Mouse (Mus musculus): ENCODE data around the gene Rd3. TPM values are rescaled to one million over a fixed set of nuclear protein-coding genes. Genes with fewer than 3 reads are reported as not detected.
A peak's percentile ranks its signal among the peaks of the same experiment; 100 is the strongest.

Rd3 gene
- polyA plus RNA-seq, 1 experiment from 2014 or later: 5.2 TPM

GRCm38 (mm10) chr1:191946835-191947234 lies 30.3 kb upstream of the Rd3 start:
- no peak for ATAC-seq (ENCODE audit: insufficient number of reproducible peaks, insufficient read depth, low FRiP score, low TSS enrichment)
- H3K4me1 ChIP-seq: no peaks in the 10 kb centered on the region

GRCm38 (mm10) chr1:191947796-191948195 lies 29.4 kb upstream of the Rd3 start:
- H3K27ac ChIP-seq: no peak overlapping the region
- no peak for ATAC-seq (ENCODE audit: insufficient number of reproducible peaks, insufficient read depth, low FRiP score, low TSS enrichment)
- no peak overlapping the region for H3K9ac ChIP-seq
- H3K4me1 ChIP-seq: no peaks in the 10 kb centered on the region
- H3K9me3 ChIP-seq: no peaks in the 10 kb centered on the region
- 82% methylated on average over 8 of the region's 8 CpGs for WGBS
- H3K36me3 ChIP-seq: no peaks in the 10 kb centered on the region
- no peak overlapping the region for H3K4me2 ChIP-seq (replicated peaks)
- no peak overlapping the region for H3K4me3 ChIP-seq
- H3K27me3 ChIP-seq: no peaks in the 10 kb centered on the region

More at GRCm38 (mm10) chr1:191946835-191947234, 30.3 kb upstream of the Rd3 start:
- no peaks in the 10 kb centered on the region for H3K9me3 ChIP-seq
- H3K36me3 ChIP-seq: no peaks in the 10 kb centered on the region
- H3K9ac ChIP-seq: no peak overlapping the region
- no peak overlapping the region for H3K27ac ChIP-seq
- 79% methylated on average over 2 of the region's 2 CpGs for WGBS
- no peaks in the 10 kb centered on the region for H3K27me3 ChIP-seq
- no peak overlapping the region for H3K4me2 ChIP-seq (replicated peaks)
- no peak overlapping the region for H3K4me3 ChIP-seq

- H3K27me3 ChIP-seq: no peaks in the 10 kb centered on the region
- no peaks in the 10 kb centered on the region for H3K36me3 ChIP-seq
- H3K4me2 ChIP-seq (replicated peaks): no peak overlapping the region
- H3K9me3 ChIP-seq: no peaks in the 10 kb centered on the region
- no peak overlapping the region for H3K4me3 ChIP-seq
- WGBS: 88% methylated on average over 8 of the region's 8 CpGs
- H3K27ac ChIP-seq: no peak overlapping the region
- no peak overlapping the region for H3K9ac ChIP-seq
- H3K4me1 ChIP-seq: no peaks in the 10 kb centered on the region
- no peak for ATAC-seq (ENCODE audit: insufficient number of reproducible peaks, insufficient read depth, low FRiP score, low TSS enrichment)
Observed at GRCm38 (mm10) chr1:191948600-191948999, 28.6 kb upstream of the Rd3 start.

GRCm38 (mm10) chr1:191950611-191951010 lies 26.6 kb upstream of the Rd3 start:
- no peak for ATAC-seq (ENCODE audit: insufficient number of reproducible peaks, insufficient read depth, low FRiP score, low TSS enrichment)
- H3K4me2 ChIP-seq (replicated peaks): no peak overlapping the region
- H3K9ac ChIP-seq: no peak overlapping the region
- no peak overlapping the region for H3K27ac ChIP-seq
- 59% methylated on average over 2 of the region's 2 CpGs for WGBS
- H3K27me3 ChIP-seq: no peaks in the 10 kb centered on the region
- H3K9me3 ChIP-seq: no peaks in the 10 kb centered on the region
- no peak overlapping the region for H3K4me3 ChIP-seq
- H3K36me3 ChIP-seq: no peaks in the 10 kb centered on the region
- H3K4me1 ChIP-seq: no peaks in the 10 kb centered on the region

DNA sequence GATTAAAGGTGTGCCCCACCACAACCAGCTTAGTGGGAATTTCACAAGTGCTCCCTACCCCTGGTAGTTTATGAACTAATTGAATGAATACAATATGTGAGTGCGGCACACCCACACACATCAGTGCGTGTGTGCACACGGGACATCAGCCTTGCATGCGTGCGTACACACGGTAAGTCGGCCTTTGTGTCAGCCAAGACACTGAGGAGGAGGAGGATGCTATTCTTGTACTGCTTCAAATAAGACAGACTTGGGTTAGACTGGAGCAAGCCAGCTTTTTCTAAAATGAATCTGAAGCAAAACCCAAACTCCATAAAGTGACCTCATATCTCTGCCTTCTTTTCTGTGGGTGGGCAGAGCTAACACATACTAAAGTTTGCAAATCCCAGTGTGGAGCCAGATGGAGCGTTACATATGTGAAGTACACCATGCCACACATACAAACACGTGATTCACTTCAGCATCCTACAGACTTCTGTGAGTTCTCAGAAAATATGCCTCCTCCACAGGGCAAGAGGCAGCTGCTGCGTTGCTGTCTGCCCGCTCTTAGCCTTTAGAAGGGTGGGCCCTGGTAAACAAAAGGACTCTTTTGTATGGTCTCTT lies 24.3 kb upstream of the Rd3 start:
- 90% methylated on average over 11 of the region's 11 CpGs for WGBS
- H3K9me3 ChIP-seq: no peaks in the 10 kb centered on the region
- no peak overlapping the region for H3K9ac ChIP-seq
- H3K27ac ChIP-seq: no peak overlapping the region
- ATAC-seq (ENCODE audit: insufficient number of reproducible peaks, insufficient read depth, low FRiP score, low TSS enrichment): no peak
- H3K27me3 ChIP-seq: no peaks in the 10 kb centered on the region
- no peaks in the 10 kb centered on the region for H3K36me3 ChIP-seq
- no peak overlapping the region for H3K4me3 ChIP-seq
- no peak overlapping the region for H3K4me2 ChIP-seq (replicated peaks)
- H3K4me1 ChIP-seq: no peaks in the 10 kb centered on the region

DNA sequence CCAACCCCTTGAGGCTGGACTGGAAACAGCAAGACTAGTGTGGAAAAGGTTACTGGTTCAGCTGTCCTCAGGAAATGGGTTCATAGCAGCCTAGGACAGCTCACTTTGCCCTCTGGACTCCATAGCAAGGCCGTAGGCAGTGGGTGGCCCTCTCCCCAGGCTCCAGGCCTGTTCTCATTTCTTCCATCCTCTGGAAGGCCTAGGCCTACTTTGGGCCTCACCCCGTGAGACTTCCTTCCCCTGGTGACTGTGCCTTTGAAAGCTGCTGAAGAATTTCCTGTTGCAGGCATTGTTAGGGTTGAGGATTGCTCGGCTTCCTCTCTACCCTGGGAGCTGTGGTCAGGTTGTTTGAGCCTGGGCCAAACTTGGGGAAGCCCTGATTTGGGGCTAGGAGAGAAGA lies 22.1 kb upstream of the Rd3 start:
- no peaks in the 10 kb centered on the region for H3K36me3 ChIP-seq
- H3K4me3 ChIP-seq: no peak overlapping the region
- no peak overlapping the region for H3K9ac ChIP-seq
- H3K27ac ChIP-seq: no peak overlapping the region
- H3K4me2 ChIP-seq (replicated peaks): no peak overlapping the region
- H3K9me3 ChIP-seq: no peaks in the 10 kb centered on the region
- no peaks in the 10 kb centered on the region for H3K27me3 ChIP-seq
- WGBS: 53% methylated on average over 3 of the region's 3 CpGs
- H3K4me1 ChIP-seq: no peaks in the 10 kb centered on the region
- ATAC-seq (ENCODE audit: insufficient number of reproducible peaks, insufficient read depth, low FRiP score, low TSS enrichment): no peak

GRCm38 (mm10) chr1:191956261-191956660 lies 20.9 kb upstream of the Rd3 start:
- no peak for ATAC-seq (ENCODE audit: insufficient number of reproducible peaks, insufficient read depth, low FRiP score, low TSS enrichment)
- H3K4me3 ChIP-seq: no peak overlapping the region
- WGBS: 83% methylated on average over 3 of the region's 3 CpGs
- no peak overlapping the region for H3K9ac ChIP-seq
- H3K4me2 ChIP-seq (replicated peaks): no peak overlapping the region
- no peaks in the 10 kb centered on the region for H3K36me3 ChIP-seq
- H3K27me3 ChIP-seq: no peaks in the 10 kb centered on the region
- no peaks in the 10 kb centered on the region for H3K9me3 ChIP-seq
- H3K27ac ChIP-seq: no peak overlapping the region
- H3K4me1 ChIP-seq: no peaks in the 10 kb centered on the region

DNA sequence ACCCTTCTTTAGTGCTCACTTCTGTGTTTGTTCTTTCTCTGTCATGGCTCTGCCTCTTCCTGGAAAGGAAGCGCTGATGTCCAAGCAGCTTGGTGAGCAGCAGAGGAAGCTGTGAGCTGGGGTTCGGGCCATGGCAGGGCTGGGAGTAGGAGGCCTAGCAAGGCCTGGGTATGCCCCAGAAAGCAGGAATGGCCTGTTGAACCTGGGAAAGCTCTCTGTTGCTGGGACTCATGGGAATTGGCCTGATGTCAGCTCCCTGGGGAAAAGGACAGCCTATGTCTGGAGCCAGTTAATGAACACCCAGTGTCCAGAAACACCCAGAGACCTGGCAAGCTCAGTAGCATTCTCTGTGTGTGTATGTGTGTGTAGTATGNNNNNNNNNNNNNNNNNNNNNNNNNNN lies 20.3 kb upstream of the Rd3 start:
- no peaks in the 10 kb centered on the region for H3K4me1 ChIP-seq
- no peak overlapping the region for H3K4me3 ChIP-seq
- no peak overlapping the region for H3K27ac ChIP-seq
- no peak overlapping the region for H3K9ac ChIP-seq
- ATAC-seq (ENCODE audit: insufficient number of reproducible peaks, insufficient read depth, low FRiP score, low TSS enrichment): no peak
- no peaks in the 10 kb centered on the region for H3K9me3 ChIP-seq
- H3K4me2 ChIP-seq (replicated peaks): no peak overlapping the region
- H3K27me3 ChIP-seq: no peaks in the 10 kb centered on the region
- no peaks in the 10 kb centered on the region for H3K36me3 ChIP-seq
- WGBS: 91% methylated on average over 2 of the region's 2 CpGs

DNA sequence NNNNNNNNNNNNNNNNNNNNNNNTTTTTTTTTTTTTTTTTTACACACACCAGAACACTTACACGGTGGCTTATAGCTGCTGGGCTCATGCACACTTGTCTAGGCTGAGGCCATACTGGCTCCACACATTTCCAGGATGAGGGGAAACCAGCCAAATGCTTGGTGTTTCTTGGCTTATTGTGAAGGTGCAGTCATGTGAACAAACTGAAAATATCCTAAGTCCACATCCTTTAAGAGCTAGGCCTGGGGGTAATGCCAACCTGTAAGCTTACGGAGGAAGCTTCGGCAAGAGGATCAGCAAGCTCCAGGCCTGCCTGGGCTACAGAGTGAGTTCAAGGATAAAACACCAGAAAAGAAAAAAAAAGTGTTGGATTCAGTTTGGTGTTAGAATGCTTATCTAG lies 19.8 kb upstream of the Rd3 start:
- H3K27ac ChIP-seq: no peak overlapping the region
- no peak overlapping the region for H3K4me2 ChIP-seq (replicated peaks)
- no peaks in the 10 kb centered on the region for H3K9me3 ChIP-seq
- no peak for ATAC-seq (ENCODE audit: insufficient number of reproducible peaks, insufficient read depth, low FRiP score, low TSS enrichment)
- no peaks in the 10 kb centered on the region for H3K36me3 ChIP-seq
- H3K9ac ChIP-seq: no peak overlapping the region
- no peaks in the 10 kb centered on the region for H3K4me1 ChIP-seq
- no peak overlapping the region for H3K4me3 ChIP-seq
- 89% methylated on average over 3 of the region's 3 CpGs for WGBS
- no peaks in the 10 kb centered on the region for H3K27me3 ChIP-seq

GRCm38 (mm10) chr1:191960946-191961345 lies 16.2 kb upstream of the Rd3 start:
- ATAC-seq (ENCODE audit: insufficient number of reproducible peaks, insufficient read depth, low FRiP score, low TSS enrichment): no peak
- no peaks in the 10 kb centered on the region for H3K36me3 ChIP-seq
- H3K27ac ChIP-seq: no peak overlapping the region
- H3K4me1 ChIP-seq: no peaks in the 10 kb centered on the region
- no peak overlapping the region for H3K4me2 ChIP-seq (replicated peaks)
- no peaks in the 10 kb centered on the region for H3K27me3 ChIP-seq
- no peak overlapping the region for H3K4me3 ChIP-seq
- 67% methylated on average over 2 of the region's 2 CpGs for WGBS
- no peak overlapping the region for H3K9ac ChIP-seq
- no peaks in the 10 kb centered on the region for H3K9me3 ChIP-seq

DNA sequence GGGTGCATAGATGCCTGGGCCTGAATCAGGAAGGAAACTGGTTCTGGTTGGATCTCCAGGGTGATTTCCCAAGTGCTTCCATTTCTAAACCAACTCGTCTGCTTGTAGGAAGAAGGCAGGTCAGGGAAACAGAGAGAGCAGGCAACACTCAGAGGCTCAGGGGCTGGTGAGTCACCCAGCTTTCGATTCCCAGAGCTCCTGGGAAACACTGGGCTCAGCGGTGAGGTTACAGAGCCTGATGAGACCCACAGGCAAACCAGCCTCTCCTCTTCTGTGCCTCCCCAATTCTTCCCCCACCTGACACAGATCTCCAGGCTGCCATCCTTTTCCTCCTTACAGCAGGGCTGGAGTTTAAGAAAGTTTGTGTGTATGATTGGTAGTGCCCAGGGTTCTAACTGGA lies 13.8 kb upstream of the Rd3 start:
- Histone ChIP-seq H3K9me3 (no peaks in the 10 kb centered on the region), H3K4me3 (no peak overlapping the region), H3K27ac (no peak overlapping the region), H3K36me3 (no peaks in the 10 kb centered on the region), H3K4me2 (replicated peaks) (no peak overlapping the region), H3K9ac (no peak overlapping the region), H3K4me1 (no peaks in the 10 kb centered on the region), H3K27me3 (no peaks in the 10 kb centered on the region)
- ATAC-seq (ENCODE audit: insufficient number of reproducible peaks, insufficient read depth, low FRiP score, low TSS enrichment): no peak
- WGBS: 65% methylated on average over 3 of the region's 3 CpGs

- no peak overlapping the region for H3K27ac ChIP-seq
- ATAC-seq (ENCODE audit: insufficient number of reproducible peaks, insufficient read depth, low FRiP score, low TSS enrichment): 0 out of 2 replicates have a peak, but pooled peaks have one; percentile 59
- H3K4me1 ChIP-seq: no peaks in the 10 kb centered on the region
- no peak overlapping the region for H3K4me3 ChIP-seq
- H3K27me3 ChIP-seq: no peaks in the 10 kb centered on the region
- no peak overlapping the region for H3K4me2 ChIP-seq (replicated peaks)
- no peak overlapping the region for H3K9ac ChIP-seq
- H3K9me3 ChIP-seq: no peaks in the 10 kb centered on the region
- H3K36me3 ChIP-seq: no peaks in the 10 kb centered on the region
- 25% methylated on average over 8 of the region's 8 CpGs for WGBS
Observed at GRCm38 (mm10) chr1:191963948-191964772, 13.0 kb upstream of the Rd3 start.
